Mouse (Mus musculus): ENCODE measurements at regions not wholly inside any gene's neighbourhood (a gene's known extent, or its start where the extent isn't known, plus 50 kb on each side); places are given as distances from the start of the nearest gene placed in this dataset.

DNA sequence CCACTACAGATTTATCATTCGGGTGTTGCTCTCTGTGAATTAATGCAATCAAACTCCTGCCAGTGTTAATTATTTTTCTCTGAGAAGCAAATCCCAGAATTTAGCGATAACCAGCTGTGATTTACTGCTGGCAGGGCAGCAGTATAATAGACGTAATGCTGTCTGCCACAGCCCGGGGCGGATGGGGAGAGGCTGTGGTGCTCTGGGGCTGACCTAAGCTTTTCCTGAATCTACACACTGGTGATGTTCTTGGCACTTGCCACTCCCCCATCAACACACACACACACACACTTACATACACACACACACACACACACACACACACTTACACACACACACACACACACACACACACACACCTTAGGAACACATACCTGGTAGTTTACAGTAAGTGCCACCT lies 101.4 kb upstream of the Dynlrb2 start:
- TF ChIP-seq GATA1 (IDR thresholded peaks at IDR 0.05; ENCODE audit: borderline replicate concordance, low read length) (no peak), FLI1 (IDR thresholded peaks at IDR 0.05; ENCODE audit: low read length) (no peak)
